Mouse (Mus musculus): ENCODE results near the gene Klhl3.

DNA sequence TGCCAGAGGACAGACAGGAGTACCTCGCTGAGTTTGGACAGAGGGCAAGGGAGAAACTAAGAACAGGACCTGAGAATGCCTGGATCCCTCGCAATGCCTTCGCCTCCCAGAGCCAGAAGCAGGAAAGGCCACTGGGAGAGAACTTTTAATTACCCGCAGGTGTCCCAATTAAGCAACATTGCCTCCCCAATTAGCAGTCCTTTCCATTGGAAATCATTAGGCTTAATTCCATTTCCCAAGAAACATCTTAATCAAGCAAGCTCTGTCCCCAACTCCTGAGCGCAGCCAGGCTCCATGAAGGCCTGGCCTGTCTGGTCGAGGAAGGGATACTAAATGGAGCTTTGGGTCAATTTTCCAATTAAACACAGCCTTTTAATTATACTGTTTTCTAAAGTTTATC lies 147.7 kb downstream of the Klhl3 start:
- TF ChIP-seq CTCF (IDR thresholded peaks at IDR 0.05; ENCODE audit: control insufficient read depth, insufficient read depth, insufficient replicate concordance, low read depth, low read length) (no peak), POLR2A (IDR thresholded peaks at IDR 0.05; ENCODE audit: control insufficient read depth, low read depth, low read length) (no peak)
